ENCODE assay signal across 13 mouse cellular contexts in the genomic region with DNA sequence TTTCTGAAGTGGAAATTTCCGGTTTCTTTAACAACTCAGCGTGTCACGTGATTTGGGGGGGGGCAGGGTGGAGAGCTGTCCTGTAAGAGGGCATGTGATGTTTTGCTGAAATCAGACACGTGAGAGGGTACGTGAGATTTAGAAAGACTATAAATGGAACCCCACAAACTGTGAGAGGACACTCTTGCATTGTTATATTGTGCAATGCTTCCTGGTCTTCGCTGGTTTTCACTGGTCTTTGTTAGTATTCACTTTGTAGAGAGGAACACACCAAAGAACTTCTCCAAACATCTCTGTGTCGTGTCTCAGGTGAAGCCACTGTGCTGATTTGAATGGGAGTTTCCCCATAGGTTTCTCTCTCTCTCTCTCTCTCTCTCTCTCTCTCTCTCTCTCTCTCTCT.
DNase-seq lines count a peak whose midpoint lies in the region; ATAC-seq lines count a peak whose summit lies in the region.
"Had no signal": no experiment of that assay in that cellular context is flagged by ENCODE, and none has a peak within 500 bp of the region (broad histone marks: within the 10 kb centered on the region; RNA-seq: fewer than 3 reads in every experiment).

No protein-coding gene starts in this region.

- no peak overlapping the region for H3K27ac ChIP-seq in midbrain, embryonic 13.5 days
- H3K27ac ChIP-seq: heart, adult 2 months had no signal

- DNase-seq in 416B (ENCODE audit: low read depth) (peak; percentile 86), MN1 (ENCODE audit: low spot score) (no peak)
- peak; percentile 79 for DNase-seq in induced T-regulatory cell, adult 2 months (ENCODE audit: low read depth)
- no peak for DNase-seq in neural tube, embryonic 10.5 days (ENCODE audit: extremely low spot score, low spot score)
- DNase-seq: heart, postnatal 36 days; kidney, adult 2 months had no signal

- no peaks in the 10 kb centered on the region for H3K27me3 ChIP-seq in midbrain, embryonic 13.5 days

- no peak overlapping the region for H3K4me2 ChIP-seq in midbrain, embryonic 13.5 days (replicated peaks)
- H3K4me2 ChIP-seq: midbrain, embryonic 11.5 days had no signal

- no peak overlapping the region for H3K9ac ChIP-seq in midbrain, embryonic 13.5 days (replicated peaks)

- no peaks in the 10 kb centered on the region for H3K36me3 ChIP-seq in midbrain, embryonic 13.5 days

- H3K4me1 ChIP-seq in midbrain, embryonic 13.5 days (replicated peaks) = no peaks in the 10 kb centered on the region

- ATAC-seq in CD4-positive, CD25-positive, alpha-beta regulatory T cell, adult 4 months = peak; percentile 79
- peak; percentile 82 for ATAC-seq in megakaryocyte progenitor cell, adult 5-6 weeks (replicated peaks; ENCODE audit: poor library complexity)
- no peak for ATAC-seq in erythroid progenitor cell, adult 5-6 weeks (replicated peaks; ENCODE audit: low FRiP score, poor library complexity, severe bottlenecking)
- ATAC-seq in midbrain, embryonic 13.5 days = no peak

- no peaks in the 10 kb centered on the region for H3K9me3 ChIP-seq in midbrain, embryonic 13.5 days

- no peak overlapping the region for H3K4me3 ChIP-seq in midbrain, embryonic 13.5 days (replicated peaks)
- H3K4me3 ChIP-seq: erythroblast, embryonic 14.5 days; heart, adult 2 months had no signal

- 89% methylated on average over 7 of the region's 7 CpGs for WGBS in midbrain, embryonic 13.5 days

Comparison
In these comparisons a context has a peak if more than half of its experiments do, and no peak if none do; other contexts are left out.
1. DNase-seq: peak in 416B (single experiment) and induced T-regulatory cell, adult 2 months (single experiment); none in MN1 (single experiment) and neural tube, embryonic 10.5 days (single experiment).
2. ATAC-seq: peak in CD4-positive, CD25-positive, alpha-beta regulatory T cell, adult 4 months (single experiment) and megakaryocyte progenitor cell, adult 5-6 weeks (single experiment); none in erythroid progenitor cell, adult 5-6 weeks (single experiment) and midbrain, embryonic 13.5 days (single experiment).